Mouse (Mus musculus) heart, postnatal 14 days (tissue): Measurements from ENCODE around the gene Cenpb. TPM values are rescaled to one million over a fixed set of nuclear protein-coding genes. Genes with fewer than 3 reads are reported as not detected.

Experiments used
- DNase-seq, 2 experiments: peaks; one replicate each; pipeline ENCODE4 v3.0.0; 2021 to 2022
- intact Hi-C: fragments of 180-260 bp; cut with DNase I; formaldehyde crosslinking; loops from one replicate; pipeline ENCODE4 v1.15.1; 2025
- total RNA-seq, 2 experiments: library from RNA; stranded (reverse); gene quantifications; 2 replicates each; pipeline ENCODE4 v1.2.3; 2021

The Cenpb gene
- total RNA-seq, 2 experiments from 2014 or later, result 60.6 to 61.0 TPM

GRCm38 (mm10) chr2:131203816-131204409 is 24.0 kb upstream of the Cenpb start:
- intact Hi-C loops, result no loop called here
- no peak for DNase-seq

- intact Hi-C loops, result no loop called here
- no peak for DNase-seq
These were observed 21.4 kb upstream of the Cenpb start for GRCm38 (mm10) chr2:131201262-131201661.

- intact Hi-C loops, result no loop called here
- DNase-seq, result no peak
These were observed 20.8 kb upstream of the Cenpb start for GRCm38 (mm10) chr2:131200710-131201109.

GRCm38 (mm10) chr2:131196606-131197316 is 16.9 kb upstream of the Cenpb start:
- intact Hi-C loops, result no loop called here
- DNase-seq, result no peak

- intact Hi-C loops, result no loop called here
- DNase-seq, result no peak
These were observed 11.1 kb upstream of the Cenpb start for GRCm38 (mm10) chr2:131191005-131191390.

- DNase-seq, result no peak
These were observed 10.6 kb upstream of the Cenpb start for GRCm38 (mm10) chr2:131190344-131191004.

GRCm38 (mm10) chr2:131189521-131190309 is 9.8 kb upstream of the Cenpb start:
- intact Hi-C loops, result no loop called here
- no peak for DNase-seq

More at GRCm38 (mm10) chr2:131190344-131191004, 10.6 kb upstream of the Cenpb start:
- intact Hi-C loops, result no loop called here

- intact Hi-C loops, result no loop called here
- no peak for DNase-seq
These were observed 8.4 kb upstream of the Cenpb start for GRCm38 (mm10) chr2:131188311-131188710.

- DNase-seq, result no peak
- intact Hi-C loops, result no loop called here
These were observed 7.7 kb upstream of the Cenpb start for GRCm38 (mm10) chr2:131187602-131187922.

- intact Hi-C loops, result no loop called here
- DNase-seq, result peak; percentile 84 to 89
These were observed 7.1 kb upstream of the Cenpb start, which contains the start of the genes Cdc25b and Spef1 for GRCm38 (mm10) chr2:131186771-131187601. TSS of gene Cdc25b (plus strand) at chr2:131186949. TSS of gene Spef1 (minus strand) at chr2:131187282.

GRCm38 (mm10) chr2:131186343-131186742 is 6.5 kb upstream of the Cenpb start:
- intact Hi-C loops, result no loop called here
- no peak for DNase-seq

GRCm38 (mm10) chr2:131179246-131179886 is 501 bp downstream of the Cenpb start:
- intact Hi-C loops, result loop anchor here (2.0 kb wide), 1 partner anchor 75 kb away; no protein-coding TSS in a partner anchor

GRCm38 (mm10) chr2:131178828-131179245 is 1.0 kb downstream of the Cenpb start:
- DNase-seq, result no peak
- intact Hi-C loops, result loop anchor here (2.0 kb wide), 1 partner anchor 76 kb away; no protein-coding TSS in a partner anchor

More at GRCm38 (mm10) chr2:131179246-131179886, 501 bp downstream of the Cenpb start:
- DNase-seq, result peak; percentile 64 to 67

GRCm38 (mm10) chr2:131177932-131178331 is 1.9 kb downstream of the Cenpb start:
- no peak for DNase-seq
- intact Hi-C loops, result loop anchor here (2.0 kb wide), 1 partner anchor 77 kb away; no protein-coding TSS in a partner anchor

- intact Hi-C loops, result no loop called here
- DNase-seq, result no peak
These were observed 3.4 kb downstream of the Cenpb start for GRCm38 (mm10) chr2:131176491-131176890.

GRCm38 (mm10) chr2:131175945-131176309 is 3.9 kb downstream of the Cenpb start:
- intact Hi-C loops, result no loop called here
- no peak for DNase-seq

- intact Hi-C loops, result no loop called here
- DNase-seq, result no peak
These were observed 4.5 kb downstream of the Cenpb start for GRCm38 (mm10) chr2:131175286-131175944.

- intact Hi-C loops, result no loop called here
- peak in 1 of 2 experiments; percentile 61 for DNase-seq
These were observed 5.2 kb downstream of the Cenpb start for GRCm38 (mm10) chr2:131174700-131175099.

- DNase-seq, result no peak
- intact Hi-C loops, result no loop called here
These were observed 7.5 kb downstream of the Cenpb start for GRCm38 (mm10) chr2:131172322-131172721.
